Mouse (Mus musculus) kidney, embryonic 15.5 days (tissue): Measurements from ENCODE around the gene Prkn. TPM values are rescaled to one million over a fixed set of nuclear protein-coding genes. Genes with fewer than 3 reads are reported as not detected.

ENCODE experiments used
- ATAC-seq: fragments of 200-750 bp; cut with Nextera tagmentation; replicated peaks from 2 replicates; pipeline ENCODE4 v1.8.0; 2017; ENCODE audit warnings: moderate TSS enrichment; ENCODE audit not compliant: low FRiP score
- H3K27ac ChIP-seq: fragments of 300-500 bp; sonication (generic); 2 replicates; pipeline ENCODE4 v1.5.1; 2015; ENCODE audit warnings: mild to moderate bottlenecking, inconsistent platforms
- H3K27me3 ChIP-seq: fragments of 300-500 bp; sonication (generic); 2 replicates; pipeline ENCODE4 v1.6.1; 2015; ENCODE audit warnings: inconsistent platforms
- H3K36me3 ChIP-seq: fragments of 300-500 bp; sonication (generic); 2 replicates; pipeline ENCODE4 v1.6.1; 2015; ENCODE audit warnings: inconsistent platforms
- H3K4me1 ChIP-seq: fragments of 300-500 bp; sonication (generic); 2 replicates; pipeline ENCODE4 v1.6.1; 2015; ENCODE audit warnings: inconsistent platforms
- H3K4me2 ChIP-seq: fragments of 300-500 bp; sonication (generic); 2 replicates; pipeline ENCODE4 v1.6.1; 2015; ENCODE audit warnings: moderate library complexity, mild to moderate bottlenecking, inconsistent platforms
- H3K4me3 ChIP-seq: fragments of 300-500 bp; sonication (generic); replicated peaks from 2 replicates; pipeline ENCODE4 v1.5.1; 2015; ENCODE audit warnings: mild to moderate bottlenecking, inconsistent platforms
- H3K9ac ChIP-seq: fragments of 300-500 bp; sonication (generic); 2 replicates; pipeline ENCODE4 v1.6.1; 2015; ENCODE audit warnings: mild to moderate bottlenecking, inconsistent platforms
- H3K9me3 ChIP-seq: fragments of 300-500 bp; sonication (generic); replicated peaks from 2 replicates; pipeline ENCODE4 v1.6.1; 2016; ENCODE audit warnings: inconsistent platforms
- WGBS: fragments of 180-500 bp; shearing (Covaris S2); methylation state at CpG from one replicate; pipeline ENCODE4 v1.1.7; 2015; ENCODE audit warnings: mixed read lengths; 5-methylcytosine and 5-hydroxymethylcytosine counted together
- polyA plus RNA-seq: library from polyadenylated mRNA; unstranded; fragments of >200 nt; fragmentation: Nextera tagmentation; extraction: Ambion mirVana; gene quantifications from 2 replicates; pipeline ENCODE4 v1.2.1, GENCODE M21; 2015

The Prkn gene
- polyA plus RNA-seq, 1 experiment from 2014 or later: 1.5 TPM

DNA sequence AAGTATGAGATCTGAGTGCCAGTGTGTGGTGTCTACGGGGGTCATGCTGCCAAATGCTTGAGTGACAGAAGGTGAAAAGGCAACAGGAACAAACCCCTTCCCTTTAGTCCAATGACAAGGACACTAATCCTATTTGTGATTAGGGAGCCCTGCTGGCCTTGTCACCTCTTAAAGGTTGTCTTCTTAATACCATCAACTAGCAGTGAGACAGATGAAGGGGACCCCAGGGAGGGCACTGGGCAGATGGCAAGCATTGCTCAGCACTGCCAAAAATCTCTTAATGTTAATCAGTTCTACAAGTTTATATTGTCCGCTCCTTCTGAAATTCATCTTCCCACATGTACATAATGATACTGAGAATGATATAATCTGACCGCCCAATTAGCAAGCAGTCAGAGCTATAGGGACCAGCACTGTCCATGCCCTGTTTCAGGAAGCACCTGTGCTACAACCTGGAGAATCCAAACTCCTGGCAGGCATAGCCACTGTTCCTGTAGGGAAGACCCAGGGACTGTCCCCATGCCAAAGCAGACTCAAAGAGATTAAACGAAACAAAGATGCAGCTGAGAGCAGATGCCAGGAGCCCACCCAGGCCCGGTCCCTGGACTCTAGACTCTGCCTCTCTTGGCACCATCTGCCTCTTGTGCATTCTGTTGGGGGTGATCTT lies 1250.2 kb downstream of the Prkn start:
- no peak overlapping the region for H3K27ac ChIP-seq
- no peak overlapping the region for H3K4me3 ChIP-seq
- no peak overlapping the region for H3K4me2 ChIP-seq
- no peak for ATAC-seq
- H3K27me3 ChIP-seq: no peaks in the 10 kb centered on the region
- H3K36me3 ChIP-seq: no peaks in the 10 kb centered on the region
- no peaks in the 10 kb centered on the region for H3K4me1 ChIP-seq
- 83% methylated on average over 5 of the region's 5 CpGs for WGBS
- H3K9ac ChIP-seq: no peak overlapping the region
- H3K9me3 ChIP-seq: no peaks in the 10 kb centered on the region

GRCm38 (mm10) chr17:12092901-12093564 lies 1252.8 kb downstream of the Prkn start:
- no peak overlapping the region for H3K4me2 ChIP-seq
- no peak for ATAC-seq
- WGBS: 82% methylated on average over 6 of the region's 6 CpGs

DNA sequence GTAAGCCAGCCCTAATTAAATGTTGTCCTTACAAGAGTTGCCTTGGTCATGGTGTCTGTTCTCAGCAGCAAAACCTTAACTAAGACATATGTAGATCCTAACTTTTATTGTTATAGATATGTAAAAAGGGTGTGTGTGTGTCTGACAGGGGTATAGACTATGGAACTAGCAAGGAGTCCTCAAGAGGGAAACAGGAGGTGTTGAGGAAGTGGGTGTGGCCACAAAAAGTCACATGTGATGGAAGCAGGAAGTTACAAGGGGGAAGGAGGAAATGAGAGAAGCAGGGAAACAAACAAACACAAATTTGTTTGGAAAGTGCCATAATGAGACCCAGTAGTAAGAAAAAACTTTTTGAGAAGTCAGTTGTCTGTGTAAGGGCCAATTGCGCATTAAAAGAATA lies 1253.8 kb downstream of the Prkn start:
- no peaks in the 10 kb centered on the region for H3K36me3 ChIP-seq
- H3K27me3 ChIP-seq: no peaks in the 10 kb centered on the region
- H3K27ac ChIP-seq: no peak overlapping the region
- no peaks in the 10 kb centered on the region for H3K4me1 ChIP-seq
- no peak for ATAC-seq
- H3K4me3 ChIP-seq: no peak overlapping the region
- no peak overlapping the region for H3K4me2 ChIP-seq
- no peaks in the 10 kb centered on the region for H3K9me3 ChIP-seq
- no peak overlapping the region for H3K9ac ChIP-seq
- 94% methylated on average over 1 of the region's 1 CpGs for WGBS

More at GRCm38 (mm10) chr17:12092901-12093564, 1252.8 kb downstream of the Prkn start:
- Histone ChIP-seq H3K4me3 (no peak overlapping the region), H3K4me1 (no peaks in the 10 kb centered on the region), H3K9ac (no peak overlapping the region), H3K27ac (no peak overlapping the region), H3K27me3 (no peaks in the 10 kb centered on the region), H3K9me3 (no peaks in the 10 kb centered on the region), H3K36me3 (no peaks in the 10 kb centered on the region)

DNA sequence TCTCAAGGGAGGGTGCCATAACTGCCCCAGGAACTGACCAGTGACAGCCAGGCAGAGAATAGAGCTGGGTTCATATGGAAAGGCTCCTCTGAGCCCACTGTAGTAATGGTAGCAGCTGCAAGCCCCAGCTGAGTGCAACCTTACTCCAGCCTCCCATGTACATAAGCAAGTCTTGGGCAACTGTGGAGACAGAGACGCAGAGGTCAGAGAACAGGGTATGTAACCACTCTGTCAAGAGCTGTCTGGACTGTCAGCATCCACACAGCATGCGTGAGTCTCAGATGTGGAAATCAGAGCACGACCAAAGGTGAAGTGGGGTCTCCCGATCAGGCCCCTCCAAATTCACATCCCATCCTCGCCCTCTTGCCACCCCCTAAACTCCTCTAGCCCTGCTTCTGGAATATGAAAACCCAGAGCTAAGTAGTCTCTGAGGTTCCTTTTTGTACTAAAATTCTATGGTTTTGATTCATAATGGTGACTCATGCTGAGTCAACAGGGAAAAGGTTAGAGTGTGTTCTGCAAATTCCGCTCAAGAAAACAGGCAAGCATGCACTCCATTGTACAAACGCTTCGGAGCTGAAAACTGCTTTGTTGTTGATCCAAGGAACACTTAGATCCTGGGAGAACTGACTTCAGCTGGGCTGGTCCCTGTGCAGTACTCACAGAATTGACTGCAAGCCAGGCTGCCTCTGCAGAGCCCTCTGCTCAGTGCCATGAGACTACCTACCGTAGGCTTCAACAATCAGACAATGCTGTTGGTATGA lies 1254.8 kb downstream of the Prkn start:
- H3K4me1 ChIP-seq: no peaks in the 10 kb centered on the region
- H3K27ac ChIP-seq: no peak overlapping the region
- no peak overlapping the region for H3K4me3 ChIP-seq
- no peaks in the 10 kb centered on the region for H3K27me3 ChIP-seq
- whole genome bisulfite sequencing: 80% methylated on average over 9 of the region's 9 CpGs
- H3K9me3 ChIP-seq: peaks cover 2% of the 10 kb centered on the region; the same call in 1 of the 2 replicates
- no peaks in the 10 kb centered on the region for H3K36me3 ChIP-seq
- ATAC-seq: no peak
- no peak overlapping the region for H3K4me2 ChIP-seq
- no peak overlapping the region for H3K9ac ChIP-seq

GRCm38 (mm10) chr17:12099415-12099814 lies 1259.2 kb downstream of the Prkn start:
- no peaks in the 10 kb centered on the region for H3K36me3 ChIP-seq
- no peaks in the 10 kb centered on the region for H3K4me1 ChIP-seq
- no peaks in the 10 kb centered on the region for H3K27me3 ChIP-seq
- peaks cover 5% of the 10 kb centered on the region; the same call in 1 of the 2 replicates for H3K9me3 ChIP-seq
- no peak for ATAC-seq
- H3K4me2 ChIP-seq: no peak overlapping the region
- H3K27ac ChIP-seq: no peak overlapping the region
- H3K4me3 ChIP-seq: no peak overlapping the region
- H3K9ac ChIP-seq: no peak overlapping the region

GRCm38 (mm10) chr17:12102326-12102725 lies 1262.1 kb downstream of the Prkn start:
- H3K4me2 ChIP-seq: no peak overlapping the region
- H3K9ac ChIP-seq: no peak overlapping the region
- H3K36me3 ChIP-seq: no peaks in the 10 kb centered on the region
- no peak overlapping the region for H3K27ac ChIP-seq
- H3K4me3 ChIP-seq: no peak overlapping the region
- no peaks in the 10 kb centered on the region for H3K4me1 ChIP-seq
- ATAC-seq: no peak
- 68% methylated on average over 10 of the region's 10 CpGs for WGBS
- no peaks in the 10 kb centered on the region for H3K27me3 ChIP-seq
- H3K9me3 ChIP-seq: peaks cover 5% of the 10 kb centered on the region; the same call in 1 of the 2 replicates

- no peak overlapping the region for H3K9ac ChIP-seq
- no peaks in the 10 kb centered on the region for H3K27me3 ChIP-seq
- no peaks in the 10 kb centered on the region for H3K4me1 ChIP-seq
- peaks cover 5% of the 10 kb centered on the region; the same call in 1 of the 2 replicates for H3K9me3 ChIP-seq
- no peaks in the 10 kb centered on the region for H3K36me3 ChIP-seq
- no peak for ATAC-seq
- H3K4me3 ChIP-seq: no peak overlapping the region
- no peak overlapping the region for H3K4me2 ChIP-seq
- WGBS: 85% methylated on average over 6 of the region's 6 CpGs
- H3K27ac ChIP-seq: no peak overlapping the region
These were observed 1263.6 kb downstream of the Prkn start for GRCm38 (mm10) chr17:12103781-12104180.

DNA sequence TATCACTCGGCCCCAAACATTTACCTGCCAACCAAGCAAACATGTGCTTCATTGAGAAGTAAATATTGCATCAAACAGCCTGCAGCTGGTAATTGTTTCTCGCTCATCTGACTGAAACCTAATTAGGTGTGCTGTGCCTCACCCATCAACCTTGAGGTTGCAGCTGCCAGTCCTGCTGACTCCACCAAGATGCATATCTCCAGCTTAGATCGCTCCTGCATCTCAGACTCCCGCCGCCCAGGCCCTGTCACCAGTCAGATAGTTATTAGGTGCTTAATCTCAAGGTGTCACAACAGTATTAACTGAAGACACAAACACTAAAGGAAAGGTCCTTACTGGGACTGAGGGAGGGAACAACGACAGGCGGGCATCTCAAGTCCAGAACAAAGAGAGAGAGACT lies 1264.1 kb downstream of the Prkn start:
- ATAC-seq: no peak
- WGBS: 78% methylated on average over 7 of the region's 7 CpGs
- Histone ChIP-seq H3K9ac (no peak overlapping the region), H3K4me3 (no peak overlapping the region), H3K4me1 (no peaks in the 10 kb centered on the region), H3K4me2 (no peak overlapping the region), H3K36me3 (no peaks in the 10 kb centered on the region), H3K27me3 (no peaks in the 10 kb centered on the region), H3K27ac (no peak overlapping the region), H3K9me3 (peaks cover 5% of the 10 kb centered on the region; the same call in 1 of the 2 replicates)

DNA sequence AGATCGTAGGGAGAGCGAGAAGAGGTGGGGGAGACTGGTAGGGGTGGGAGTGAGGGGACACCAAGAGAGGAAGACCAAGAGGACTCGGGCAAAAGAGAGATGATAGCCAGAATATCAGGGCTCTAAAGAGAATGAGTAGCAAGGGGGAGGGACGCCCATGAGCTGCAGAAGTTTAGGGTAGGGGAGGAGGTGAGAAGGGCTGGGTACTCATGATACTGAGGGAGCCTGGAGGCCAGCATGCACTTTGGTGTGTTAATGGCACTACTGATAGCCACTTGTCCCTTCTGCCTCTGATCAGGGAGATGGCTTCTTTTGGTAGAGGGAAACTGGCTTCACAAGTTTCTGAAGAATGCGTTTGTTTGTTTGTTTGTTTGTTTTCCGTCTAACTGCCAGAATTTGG lies 1264.5 kb downstream of the Prkn start:
- WGBS: 87% methylated on average over 6 of the region's 6 CpGs
- no peak overlapping the region for H3K4me2 ChIP-seq
- H3K9ac ChIP-seq: no peak overlapping the region
- H3K9me3 ChIP-seq: peaks cover 5% of the 10 kb centered on the region; the same call in 1 of the 2 replicates
- no peak overlapping the region for H3K4me3 ChIP-seq
- no peaks in the 10 kb centered on the region for H3K27me3 ChIP-seq
- H3K27ac ChIP-seq: no peak overlapping the region
- ATAC-seq: no peak
- H3K4me1 ChIP-seq: no peaks in the 10 kb centered on the region
- H3K36me3 ChIP-seq: no peaks in the 10 kb centered on the region

DNA sequence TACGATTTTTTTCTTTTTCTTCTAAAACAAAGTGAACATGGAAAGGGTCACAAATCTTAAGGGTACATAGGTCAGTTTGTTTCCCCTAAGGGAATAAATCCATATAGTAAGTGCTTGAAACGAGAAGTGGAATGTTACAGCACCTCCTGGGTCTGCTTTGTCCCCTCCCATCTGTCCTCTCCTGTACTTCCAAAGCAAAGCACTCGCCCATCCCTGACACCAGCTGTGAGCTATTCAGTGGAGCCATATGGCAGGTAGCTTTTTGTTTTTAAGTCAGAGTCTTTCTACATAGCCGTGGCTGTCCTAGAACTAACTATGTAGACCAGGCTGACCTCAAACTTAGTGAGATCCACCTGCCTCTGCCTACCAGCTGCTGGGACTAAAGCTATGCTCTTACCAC lies 1266.1 kb downstream of the Prkn start:
- Histone ChIP-seq H3K9me3 (no peaks in the 10 kb centered on the region), H3K27ac (no peak overlapping the region), H3K4me1 (no peaks in the 10 kb centered on the region), H3K36me3 (no peaks in the 10 kb centered on the region), H3K27me3 (no peaks in the 10 kb centered on the region), H3K9ac (no peak overlapping the region), H3K4me2 (no peak overlapping the region), H3K4me3 (no peak overlapping the region)
- no peak for ATAC-seq
- 43% methylated on average over 4 of the region's 4 CpGs for WGBS
